Mouse (Mus musculus): Measurements from ENCODE around the gene Gm3591. TPM values are rescaled to one million over a fixed set of nuclear protein-coding genes. Genes with fewer than 3 reads are reported as not detected.

The Gm3591 gene
- not detected for polyA plus RNA-seq (2017; shearing (Covaris generic))

DNA sequence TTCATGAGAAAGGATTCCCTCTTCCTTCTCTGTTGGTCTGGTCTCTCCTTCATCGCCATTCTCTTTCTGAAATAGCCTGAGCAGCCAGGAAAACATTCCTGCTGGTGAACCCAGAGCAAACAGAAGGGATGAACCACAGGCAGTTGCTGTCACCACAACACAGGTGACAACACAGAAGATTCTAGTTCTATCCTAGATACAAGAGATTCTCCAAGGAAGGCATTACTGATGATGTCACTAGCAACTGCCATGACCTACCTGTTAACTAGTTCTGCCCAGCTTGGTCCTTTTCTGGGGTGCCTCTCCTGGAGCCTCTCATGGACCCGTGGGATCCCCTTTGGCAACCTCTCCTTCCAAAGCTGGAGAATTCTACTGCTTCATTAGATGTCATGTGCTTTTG, at the start of gene Gm3591:
TSS of gene Gm3591 (minus strand) at position 101 of the 400 bp plus-strand sequence.

DNA sequence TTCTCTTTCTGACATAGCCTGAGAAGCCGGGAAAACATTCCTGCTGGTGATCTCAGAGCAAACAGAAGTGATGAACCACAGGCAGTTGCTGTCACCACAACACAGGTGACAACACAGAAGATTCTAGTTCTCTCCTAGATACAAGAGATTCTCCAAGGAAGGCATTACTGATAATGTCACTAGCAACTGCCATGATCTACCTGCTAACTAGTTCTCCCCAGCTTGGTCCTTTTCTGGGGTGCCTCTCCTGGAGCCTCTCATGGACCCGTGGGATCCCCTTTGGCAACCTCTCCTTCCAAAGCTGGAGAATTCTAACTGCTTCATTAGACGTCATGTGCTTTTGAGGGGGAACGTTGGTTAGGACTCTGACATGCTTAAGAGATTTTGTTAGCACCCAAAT, 32.2 kb upstream of the Gm3591 start, which contains the start of gene Gm3594:
TSS of gene Gm3594 (minus strand) at position 101 of the 400 bp plus-strand sequence.

DNA sequence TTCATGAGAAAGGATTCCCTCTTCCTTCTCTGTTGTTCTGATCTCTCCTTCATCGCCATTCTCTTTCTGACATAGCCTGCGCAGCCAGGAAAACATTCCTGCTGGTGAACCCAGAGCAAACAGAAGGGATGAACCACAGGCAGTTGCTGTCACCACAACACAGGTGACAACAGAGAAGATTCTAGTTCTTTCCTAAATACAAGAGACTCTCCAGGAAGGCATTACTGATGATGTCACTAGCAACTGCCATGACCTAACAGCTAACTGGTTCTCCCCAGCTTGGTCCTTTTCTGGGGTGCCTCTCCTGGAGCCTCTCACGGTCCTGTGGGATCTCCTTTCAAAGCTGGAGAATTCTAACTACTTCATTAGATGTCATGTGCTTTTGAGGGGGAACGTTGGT, 22.1 kb downstream of the Gm3591 start, which contains the start of gene Gm16440:
TSS of gene Gm16440 (minus strand) at position 101 of the 400 bp plus-strand sequence.

Other genes starting within 250 kb of the Gm3591 start
- not detected for gene Gm21560, start 193.2 kb downstream of the Gm3591 start, polyA plus RNA-seq (2017; shearing (Covaris generic))
- not detected for gene Gm3411, start 125.2 kb downstream of the Gm3591 start, polyA plus RNA-seq (2017; shearing (Covaris generic))
- gene Gm21103, start 107.6 kb downstream of the Gm3591 start, polyA plus RNA-seq (2017; shearing (Covaris generic)), result not detected
- gene Gm3618, start 68.8 kb downstream of the Gm3591 start, polyA plus RNA-seq (2017; shearing (Covaris generic)), result not detected
- gene Gm16440, start 22.2 kb downstream of the Gm3591 start, polyA plus RNA-seq (2017; shearing (Covaris generic)), result not detected
- 0.39 TPM for gene Gm3594, start 32.1 kb upstream of the Gm3591 start, polyA plus RNA-seq (2017; shearing (Covaris generic))
- gene Gm8356, start 124.8 kb upstream of the Gm3591 start, polyA plus RNA-seq (2017; shearing (Covaris generic)), result not detected
- not detected for gene Gm3629, start 178.1 kb upstream of the Gm3591 start, polyA plus RNA-seq (2017; shearing (Covaris generic))
- gene Gm3460, start 209.9 kb upstream of the Gm3591 start, polyA plus RNA-seq (2017; shearing (Covaris generic)), result 1.2 TPM